Mouse (Mus musculus) urinary bladder, postnatal 10 days (tissue): ENCODE data around the gene Grem1.

Source experiments
- DNase-seq: peaks from one replicate; pipeline ENCODE4 v3.0.0; 2022; ENCODE audit warnings: low spot score

Grem1 gene

DNA sequence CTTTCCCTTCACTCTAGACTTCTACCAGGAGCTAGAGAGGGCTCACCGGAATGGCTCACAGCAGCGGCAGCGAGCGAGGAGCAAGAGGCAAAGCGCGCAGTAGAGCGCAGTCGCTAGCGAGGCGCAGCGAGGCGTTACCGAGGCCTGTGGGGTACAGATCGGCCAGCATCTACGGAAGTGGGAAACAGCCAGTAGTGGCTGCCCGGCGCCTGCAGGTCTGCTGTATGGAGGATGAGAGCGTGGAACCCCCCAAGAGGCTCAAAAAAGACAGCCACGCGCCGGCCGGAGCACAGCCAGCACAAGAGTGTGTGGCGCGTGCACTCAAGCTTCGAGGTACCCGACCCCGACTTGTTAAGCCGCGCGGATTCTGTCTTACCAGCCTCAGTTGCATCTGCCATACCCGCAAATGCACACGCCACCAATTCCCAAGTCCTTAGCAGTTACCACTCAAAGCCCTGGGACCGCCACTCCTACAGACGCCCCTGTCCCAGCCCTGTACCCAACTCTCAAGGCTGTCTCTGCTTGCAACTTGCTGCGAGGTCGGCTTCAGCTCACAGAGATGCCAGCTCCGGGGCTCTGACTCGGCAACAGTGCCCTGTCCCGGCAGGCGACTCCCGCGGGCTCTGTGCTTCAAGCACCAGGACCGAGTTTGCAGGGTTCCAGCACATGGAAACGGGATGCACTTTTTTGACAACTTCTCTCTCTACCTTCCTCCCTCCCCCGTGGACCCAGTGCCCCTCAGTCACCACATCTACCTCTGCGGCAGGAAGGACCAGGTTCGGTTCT is 728 bp downstream of the Grem1 start:
- DNase-seq = no peak

DNA sequence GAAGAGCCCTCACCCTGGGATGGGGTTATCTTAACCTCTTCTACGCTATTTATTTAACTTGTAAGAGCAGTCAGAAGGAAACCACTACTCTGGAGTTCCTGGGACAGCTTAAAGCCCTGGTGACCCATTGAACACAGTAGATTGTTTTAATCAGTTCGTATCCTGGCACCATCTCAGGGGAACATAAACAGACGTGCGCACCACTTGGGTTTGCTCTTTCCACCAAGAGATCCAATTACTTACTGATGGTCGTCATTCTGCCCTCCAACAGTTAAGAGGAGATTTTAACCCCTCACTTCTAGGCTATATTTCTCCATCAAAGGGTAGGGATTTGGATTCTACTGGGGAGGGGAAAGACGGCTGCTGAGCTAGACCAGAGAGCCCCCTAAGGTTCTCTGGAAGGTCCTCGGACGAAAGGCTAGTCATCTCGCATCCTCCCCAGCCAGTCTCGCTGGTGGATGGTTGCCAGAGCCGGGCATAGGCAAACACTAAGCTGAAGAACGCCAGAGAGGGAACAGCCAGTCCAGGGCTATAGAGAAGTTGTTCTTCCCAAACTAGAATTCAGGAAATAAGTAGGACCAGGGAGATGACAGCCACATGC is 1.4 kb downstream of the Grem1 start:
- no peak for DNase-seq

DNA sequence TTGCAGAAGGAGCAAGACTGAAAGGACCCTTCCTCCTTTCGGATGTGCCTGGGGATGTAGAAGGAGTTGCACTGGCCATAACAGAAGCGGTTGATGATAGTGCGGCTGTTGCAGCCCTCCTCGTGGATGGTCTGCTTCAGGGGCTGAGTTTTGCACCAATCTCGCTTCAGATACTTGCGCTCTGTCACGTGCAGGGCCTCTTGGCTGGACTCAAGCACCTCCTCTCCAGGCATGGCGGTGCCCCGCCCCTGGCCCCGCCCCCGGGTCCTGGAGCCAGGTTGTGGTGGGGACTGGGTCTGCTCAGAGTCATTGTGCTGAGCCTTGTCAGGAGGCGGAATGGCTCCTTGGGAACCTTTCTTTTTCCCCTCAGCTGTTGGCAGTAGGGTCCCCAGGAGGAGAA is 8.7 kb downstream of the Grem1 start:
- no peak for DNase-seq

DNA sequence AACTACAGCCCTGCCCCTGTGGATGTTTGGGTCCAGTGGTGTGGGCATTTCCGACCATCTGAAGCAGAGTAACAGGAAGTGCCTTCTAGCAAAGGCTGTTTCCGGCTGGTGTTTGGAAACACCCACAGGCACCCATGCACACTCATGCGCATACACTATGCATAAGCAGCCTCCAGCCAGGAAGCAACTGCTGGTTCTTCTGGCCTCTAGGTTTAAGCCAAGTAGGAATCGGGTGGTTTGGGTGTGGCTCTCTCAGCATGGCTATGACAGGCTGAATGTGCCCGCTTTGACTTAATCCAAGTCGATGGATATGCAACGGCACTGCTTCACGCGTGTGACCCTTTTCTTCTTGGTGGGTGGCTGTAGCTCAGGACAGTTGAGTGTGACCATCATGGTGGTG is 9.1 kb downstream of the Grem1 start:
- DNase-seq = no peak

DNA sequence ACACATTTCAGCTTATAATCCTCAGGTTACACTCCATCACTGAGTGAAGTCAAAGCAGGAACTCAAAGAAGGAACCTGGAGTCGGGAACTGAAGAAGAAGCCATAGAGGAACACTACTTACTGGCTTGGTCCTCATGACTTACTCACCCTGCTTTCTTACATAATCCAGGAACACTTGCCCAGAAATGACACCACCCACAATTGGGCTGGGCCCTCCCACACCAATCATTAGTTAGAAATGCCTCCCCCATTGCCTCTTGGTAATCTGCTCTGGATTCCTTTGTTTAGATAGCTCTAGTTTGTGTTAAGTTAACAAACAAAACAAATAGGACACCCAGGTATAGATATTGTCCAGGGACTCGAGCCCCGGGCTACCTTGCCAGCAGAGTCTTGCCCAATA is 29.9 kb downstream of the Grem1 start:
- DNase-seq = no peak

DNA sequence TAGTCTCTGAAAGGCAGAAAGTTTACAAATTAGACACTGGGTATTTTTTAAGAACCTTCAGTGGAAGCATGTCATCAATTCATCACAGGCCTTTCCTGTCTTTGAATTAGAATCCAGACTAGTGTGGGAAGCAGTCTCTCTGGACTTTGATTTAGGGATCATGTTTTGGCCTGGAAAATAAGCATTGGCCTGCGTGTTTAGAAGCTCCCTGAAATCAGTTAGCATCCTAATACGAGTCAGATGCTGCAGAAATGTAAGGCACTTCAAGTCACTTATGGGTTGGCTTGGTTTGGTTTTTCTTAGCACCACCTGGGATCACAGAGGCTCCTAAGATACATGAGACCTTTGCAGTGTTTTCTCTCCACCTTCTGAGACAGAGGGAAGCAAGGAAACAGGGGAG is 43.6 kb downstream of the Grem1 start:
- DNase-seq = no peak

DNA sequence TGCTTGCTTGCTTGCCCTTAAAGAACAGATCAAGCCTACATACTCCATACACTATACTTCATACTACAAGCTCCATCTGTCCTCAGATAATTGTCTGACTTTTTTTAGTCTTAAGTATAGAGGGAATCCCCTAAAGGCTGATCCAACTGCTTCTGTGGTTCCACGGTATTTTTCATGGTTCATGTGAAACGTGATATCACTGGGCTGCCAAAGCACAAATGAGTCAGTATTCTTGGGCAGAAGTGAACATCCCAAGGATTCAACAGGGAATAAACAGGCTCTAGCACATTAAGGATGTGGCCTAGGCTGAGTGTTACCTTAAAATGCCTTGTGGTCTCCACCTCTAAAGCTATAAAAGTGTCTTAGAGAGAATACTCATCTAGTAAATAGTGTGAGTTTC is 45.0 kb downstream of the Grem1 start:
- DNase-seq = no peak

DNA sequence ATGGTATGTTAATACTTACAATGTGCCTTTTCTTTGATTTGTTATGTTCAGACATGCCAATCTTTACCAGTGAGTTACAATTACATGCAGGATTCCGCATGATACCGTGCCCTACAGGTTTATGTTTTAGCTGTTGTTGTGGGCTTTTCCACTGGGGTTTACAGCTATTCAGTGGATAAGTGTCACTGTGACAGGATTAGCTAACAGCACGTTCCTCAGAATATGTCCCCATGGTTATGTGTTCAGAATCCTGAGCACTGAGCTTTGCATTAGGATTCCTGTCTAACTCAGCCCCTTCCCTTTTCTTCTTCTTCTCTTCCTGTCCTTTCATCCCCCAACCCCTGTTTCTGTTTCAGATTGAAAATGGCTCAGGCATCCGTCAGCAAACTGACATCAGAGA is 50.9 kb downstream of the Grem1 start:
- DNase-seq = no peak

DNA sequence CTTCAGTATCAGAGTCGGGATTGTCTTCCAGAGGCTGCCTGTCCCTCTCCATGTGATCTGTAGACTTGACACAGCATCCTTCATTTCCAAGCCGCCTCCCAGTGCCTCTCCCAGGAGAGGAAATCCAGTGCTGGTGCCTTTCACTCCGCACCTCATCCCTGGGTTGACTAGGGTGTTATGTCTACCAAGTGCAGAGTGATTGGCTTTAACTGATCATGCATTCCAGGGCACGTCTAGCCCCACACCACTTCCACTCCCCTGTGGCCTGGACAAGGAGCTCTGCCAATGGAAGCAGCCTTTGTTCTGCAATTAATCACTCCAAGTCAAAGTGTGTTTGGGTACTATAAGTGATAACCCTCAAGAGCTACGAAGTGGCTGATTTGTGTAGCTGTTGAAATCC is 56.9 kb downstream of the Grem1 start:
- no peak for DNase-seq

DNA sequence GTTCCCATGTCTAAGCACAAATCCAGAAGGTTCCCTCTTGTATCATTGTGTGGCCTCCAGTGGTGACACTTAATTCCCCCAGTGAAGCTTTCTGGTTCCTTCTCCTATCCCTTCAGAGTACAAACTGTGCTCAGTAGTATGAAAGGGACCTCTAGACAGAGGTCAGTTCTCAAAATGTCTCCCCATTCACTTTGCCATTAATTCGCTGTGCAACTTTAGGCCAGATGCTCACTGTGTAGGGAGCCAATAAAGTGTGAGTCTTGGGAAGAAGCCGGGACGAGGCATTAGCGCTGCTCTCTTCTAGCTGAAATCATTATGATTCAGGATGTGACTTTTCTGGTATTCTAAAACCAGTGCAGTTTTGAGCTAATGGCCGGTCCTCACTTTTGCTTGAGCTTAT is 61.8 kb downstream of the Grem1 start:
- DNase-seq = no peak

DNA sequence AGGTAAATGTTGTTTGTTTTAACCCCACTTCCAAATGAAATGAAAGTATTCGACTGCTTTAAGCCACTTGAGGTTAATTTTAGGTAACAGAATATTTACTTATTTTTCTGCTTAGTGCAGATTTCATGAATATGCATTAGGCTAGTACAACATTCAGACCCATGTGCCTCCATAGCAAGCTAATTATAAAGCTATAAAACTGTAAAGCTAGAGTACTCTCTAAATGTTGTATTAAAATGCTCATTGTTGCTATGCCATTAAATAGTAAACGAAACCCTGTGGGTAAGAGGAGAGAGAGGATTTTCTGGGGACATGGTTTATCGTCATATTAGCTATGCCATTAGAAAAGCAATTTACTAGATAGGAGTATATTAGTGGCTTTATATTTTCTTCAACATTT is 62.2 kb downstream of the Grem1 start:
- DNase-seq = no peak
